Mouse (Mus musculus): Measurements from ENCODE around the gene Ltbp1. TPM values are rescaled to one million over a fixed set of nuclear protein-coding genes. Genes with fewer than 3 reads are reported as not detected.
A peak's percentile ranks its signal among the peaks of the same experiment; 100 is the strongest.

Gene Ltbp1
- polyA plus RNA-seq, 1 experiment from 2014 or later = 53.9 TPM

- Histone ChIP-seq H3K27me3 (replicated peaks; ENCODE audit: control insufficient read depth, insufficient read depth, low read length) (no peaks in the 10 kb centered on the region), H3K9ac (ENCODE audit: low read depth, low read length) (no peak overlapping the region), H3K9me3 (ENCODE audit: control insufficient read depth, low read length) (no peaks in the 10 kb centered on the region), H3K27ac (replicated peaks; ENCODE audit: low read depth, low read length) (no peak overlapping the region), H3K4me1 (ENCODE audit: control insufficient read depth, insufficient read depth, low read length) (no peaks in the 10 kb centered on the region), H3K36me3 (ENCODE audit: control insufficient read depth, insufficient read depth, low read length) (peaks cover 8% of the 10 kb centered on the region; the same call in 1 of the 2 replicates), H3K4me2 (ENCODE audit: low read depth, low read length) (no peak overlapping the region), H3K4me3 (ENCODE audit: low read depth, low read length) (no peak overlapping the region)
- ATAC-seq (ENCODE audit: low read depth) (no peak), DNase-seq (ENCODE audit: low spot score) (no peak)
- 60% methylated on average over 3 of the region's 3 CpGs for WGBS
These were observed 367.0 kb downstream of the Ltbp1 start for GRCm38 (mm10) chr17:75372371-75372770.

- ATAC-seq (ENCODE audit: low read depth) = no peak
- WGBS = 75% methylated on average over 5 of the region's 5 CpGs
- H3K4me3 ChIP-seq (ENCODE audit: low read depth, low read length) = no peak overlapping the region
- H3K27me3 ChIP-seq (replicated peaks; ENCODE audit: control insufficient read depth, insufficient read depth, low read length) = no peaks in the 10 kb centered on the region
- H3K36me3 ChIP-seq (ENCODE audit: control insufficient read depth, insufficient read depth, low read length) = no peaks in the 10 kb centered on the region
- no peaks in the 10 kb centered on the region for H3K4me1 ChIP-seq (ENCODE audit: control insufficient read depth, insufficient read depth, low read length)
- no peak overlapping the region for H3K9ac ChIP-seq (ENCODE audit: low read depth, low read length)
- DNase-seq (ENCODE audit: low spot score) = no peak
- H3K4me2 ChIP-seq (ENCODE audit: low read depth, low read length) = no peak overlapping the region
- no peaks in the 10 kb centered on the region for H3K9me3 ChIP-seq (ENCODE audit: control insufficient read depth, low read length)
- no peak overlapping the region for H3K27ac ChIP-seq (replicated peaks; ENCODE audit: low read depth, low read length)
These were observed 369.1 kb downstream of the Ltbp1 start for GRCm38 (mm10) chr17:75374287-75375024.

- no peaks in the 10 kb centered on the region for H3K9me3 ChIP-seq (ENCODE audit: control insufficient read depth, low read length)
- H3K9ac ChIP-seq (ENCODE audit: low read depth, low read length) = no peak overlapping the region
- H3K4me3 ChIP-seq (ENCODE audit: low read depth, low read length) = no peak overlapping the region
- no peak overlapping the region for H3K4me2 ChIP-seq (ENCODE audit: low read depth, low read length)
- H3K4me1 ChIP-seq (ENCODE audit: control insufficient read depth, insufficient read depth, low read length) = no peaks in the 10 kb centered on the region
- DNase-seq (ENCODE audit: low spot score) (no peak), ATAC-seq (ENCODE audit: low read depth) (no peak)
- 0 out of 2 replicates have a peak, but pooled peaks cover 5% of the 10 kb centered on the region for H3K36me3 ChIP-seq (ENCODE audit: control insufficient read depth, insufficient read depth, low read length)
- no peak overlapping the region for H3K27ac ChIP-seq (replicated peaks; ENCODE audit: low read depth, low read length)
- 76% methylated on average over 9 of the region's 9 CpGs for WGBS
- H3K27me3 ChIP-seq (replicated peaks; ENCODE audit: control insufficient read depth, insufficient read depth, low read length) = no peaks in the 10 kb centered on the region
These were observed 373.0 kb downstream of the Ltbp1 start for GRCm38 (mm10) chr17:75378256-75378871.

- 29% methylated on average over 2 of the region's 2 CpGs for WGBS
- H3K4me1 ChIP-seq (ENCODE audit: control insufficient read depth, insufficient read depth, low read length) = no peaks in the 10 kb centered on the region
- peak; percentile 32 for DNase-seq (ENCODE audit: low spot score)
- no peaks in the 10 kb centered on the region for H3K27me3 ChIP-seq (replicated peaks; ENCODE audit: control insufficient read depth, insufficient read depth, low read length)
- no peak overlapping the region for H3K4me2 ChIP-seq (ENCODE audit: low read depth, low read length)
- no peak overlapping the region for H3K27ac ChIP-seq (replicated peaks; ENCODE audit: low read depth, low read length)
- no peak overlapping the region for H3K9ac ChIP-seq (ENCODE audit: low read depth, low read length)
- H3K36me3 ChIP-seq (ENCODE audit: control insufficient read depth, insufficient read depth, low read length) = 0 out of 2 replicates have a peak, but pooled peaks cover 5% of the 10 kb centered on the region
- no peak for ATAC-seq (ENCODE audit: low read depth)
- H3K9me3 ChIP-seq (ENCODE audit: control insufficient read depth, low read length) = no peaks in the 10 kb centered on the region
- no peak overlapping the region for H3K4me3 ChIP-seq (ENCODE audit: low read depth, low read length)
These were observed 374.8 kb downstream of the Ltbp1 start for GRCm38 (mm10) chr17:75380167-75380566.

GRCm38 (mm10) chr17:75388402-75388801, 383.0 kb downstream of the Ltbp1 start:
- Histone ChIP-seq H3K4me2 (ENCODE audit: low read depth, low read length) (no peak overlapping the region), H3K9me3 (ENCODE audit: control insufficient read depth, low read length) (no peaks in the 10 kb centered on the region), H3K9ac (ENCODE audit: low read depth, low read length) (no peak overlapping the region), H3K27ac (replicated peaks; ENCODE audit: low read depth, low read length) (no peak overlapping the region), H3K27me3 (replicated peaks; ENCODE audit: control insufficient read depth, insufficient read depth, low read length) (no peaks in the 10 kb centered on the region), H3K4me3 (ENCODE audit: low read depth, low read length) (no peak overlapping the region), H3K4me1 (ENCODE audit: control insufficient read depth, insufficient read depth, low read length) (no peaks in the 10 kb centered on the region), H3K36me3 (ENCODE audit: control insufficient read depth, insufficient read depth, low read length) (peaks cover 18% of the 10 kb centered on the region)
- ATAC-seq (ENCODE audit: low read depth) = no peak
- WGBS = 78% methylated on average over 4 of the region's 4 CpGs
- DNase-seq (ENCODE audit: low spot score) = no peak

- Histone ChIP-seq H3K27me3 (replicated peaks; ENCODE audit: control insufficient read depth, insufficient read depth, low read length) (no peaks in the 10 kb centered on the region), H3K9me3 (ENCODE audit: control insufficient read depth, low read length) (no peaks in the 10 kb centered on the region), H3K4me1 (ENCODE audit: control insufficient read depth, insufficient read depth, low read length) (no peaks in the 10 kb centered on the region), H3K27ac (replicated peaks; ENCODE audit: low read depth, low read length) (no peak overlapping the region), H3K36me3 (ENCODE audit: control insufficient read depth, insufficient read depth, low read length) (peaks cover 18% of the 10 kb centered on the region), H3K4me3 (ENCODE audit: low read depth, low read length) (no peak overlapping the region), H3K9ac (ENCODE audit: low read depth, low read length) (no peak overlapping the region), H3K4me2 (ENCODE audit: low read depth, low read length) (no peak overlapping the region)
- DNase-seq (ENCODE audit: low spot score) (no peak), ATAC-seq (ENCODE audit: low read depth) (no peak)
- 92% methylated on average over 10 of the region's 10 CpGs for WGBS
These were observed 384.8 kb downstream of the Ltbp1 start for GRCm38 (mm10) chr17:75390142-75390541.

- peaks cover 18% of the 10 kb centered on the region for H3K36me3 ChIP-seq (ENCODE audit: control insufficient read depth, insufficient read depth, low read length)
- H3K27me3 ChIP-seq (replicated peaks; ENCODE audit: control insufficient read depth, insufficient read depth, low read length) = no peaks in the 10 kb centered on the region
- ATAC-seq (ENCODE audit: low read depth) (no peak), DNase-seq (ENCODE audit: low spot score) (no peak)
- H3K9me3 ChIP-seq (ENCODE audit: control insufficient read depth, low read length) = no peaks in the 10 kb centered on the region
- H3K4me3 ChIP-seq (ENCODE audit: low read depth, low read length) = no peak overlapping the region
- no peak overlapping the region for H3K27ac ChIP-seq (replicated peaks; ENCODE audit: low read depth, low read length)
- no peak overlapping the region for H3K9ac ChIP-seq (ENCODE audit: low read depth, low read length)
- no peak overlapping the region for H3K4me2 ChIP-seq (ENCODE audit: low read depth, low read length)
- WGBS = 86% methylated on average over 6 of the region's 6 CpGs
- no peaks in the 10 kb centered on the region for H3K4me1 ChIP-seq (ENCODE audit: control insufficient read depth, insufficient read depth, low read length)
These were observed 386.2 kb downstream of the Ltbp1 start for GRCm38 (mm10) chr17:75391429-75392192.

GRCm38 (mm10) chr17:75406405-75406804, 401.0 kb downstream of the Ltbp1 start:
- no peak overlapping the region for H3K9ac ChIP-seq (ENCODE audit: low read depth, low read length)
- no peak overlapping the region for H3K27ac ChIP-seq (replicated peaks; ENCODE audit: low read depth, low read length)
- H3K4me3 ChIP-seq (ENCODE audit: low read depth, low read length) = no peak overlapping the region
- H3K4me2 ChIP-seq (ENCODE audit: low read depth, low read length) = no peak overlapping the region
- no peaks in the 10 kb centered on the region for H3K9me3 ChIP-seq (ENCODE audit: control insufficient read depth, low read length)
- ATAC-seq (ENCODE audit: low read depth) (no peak), DNase-seq (ENCODE audit: low spot score) (peak; percentile 34)
- no peaks in the 10 kb centered on the region for H3K27me3 ChIP-seq (replicated peaks; ENCODE audit: control insufficient read depth, insufficient read depth, low read length)
- H3K36me3 ChIP-seq (ENCODE audit: control insufficient read depth, insufficient read depth, low read length) = no peaks in the 10 kb centered on the region
- H3K4me1 ChIP-seq (ENCODE audit: control insufficient read depth, insufficient read depth, low read length) = no peaks in the 10 kb centered on the region
- 53% methylated on average over 4 of the region's 4 CpGs for WGBS

Measured in embryonic facial prominence, embryonic 14.5 days (tissue).